Mouse (Mus musculus) MEL (cell line): ENCODE data around the gene Mrm3.

Source experiments
- CHD2 ChIP-seq: IDR thresholded peaks from 2 replicates; pipeline ENCODE4 v1.6.1; 2011; ENCODE audit warnings: low read length, improper control_type of control experiment
- CTCF ChIP-seq, 3 experiments: IDR thresholded peaks in 2 of 3; conservative IDR thresholded peaks in 1 of 3; 2 replicates each; pipeline ENCODE4 v1.5.1; 2011 to 2012; ENCODE audit warnings: low read length in 3 of 3, low read depth in 2 of 3, mild to moderate bottlenecking in 2 of 3, improper control_type of control experiment in 1 of 3, inconsistent platforms in 1 of 3, mixed read lengths in 1 of 3, moderate library complexity in 1 of 3; ENCODE audit not compliant: control insufficient read depth in 1 of 3, insufficient read depth in 1 of 3, poor library complexity in 1 of 3, severe bottlenecking in 1 of 3
- EP300 ChIP-seq, 2 experiments: IDR thresholded peaks; 2 replicates each; pipeline ENCODE4 v1.6.1; 2011; ENCODE audit warnings: improper control_type of control experiment in 2 of 2, low read length in 2 of 2, low read depth in 1 of 2, mild to moderate bottlenecking in 1 of 2
- GATA1 ChIP-seq: IDR thresholded peaks from 2 replicates; pipeline ENCODE4 v1.6.1; 2011; ENCODE audit warnings: low read depth, low read length, improper control_type of control experiment
- MAFK ChIP-seq: IDR thresholded peaks from 2 replicates; pipeline ENCODE4 v1.6.1; 2011; ENCODE audit warnings: low read depth, mild to moderate bottlenecking, low read length, improper control_type of control experiment, borderline replicate concordance
- NRF1 ChIP-seq: IDR thresholded peaks from 2 replicates; pipeline ENCODE4 v1.6.1; 2014; ENCODE audit warnings: low read depth, mild to moderate bottlenecking, inconsistent platforms, low read length, improper control_type of control experiment, moderate library complexity; ENCODE audit not compliant: poor library complexity, insufficient read depth, severe bottlenecking
- POLR2A ChIP-seq, 2 experiments: IDR thresholded peaks; 2 replicates each; pipeline ENCODE4 v1.6.1; 2011 to 2012; ENCODE audit warnings: low read length in 2 of 2, mild to moderate bottlenecking in 2 of 2, control low read depth in 1 of 2, improper control_type of control experiment in 1 of 2, low read depth in 1 of 2, moderate library complexity in 1 of 2; ENCODE audit not compliant: control insufficient read depth in 1 of 2, insufficient read depth in 1 of 2, poor library complexity in 1 of 2
- POLR2AphosphoS5 ChIP-seq: IDR thresholded peaks from 2 replicates; pipeline ENCODE4 v1.6.1; 2012; ENCODE audit warnings: low read depth, borderline replicate concordance, mild to moderate bottlenecking, inconsistent platforms, low read length, moderate library complexity, mixed read lengths
- TAL1 ChIP-seq: IDR thresholded peaks from 2 replicates; pipeline ENCODE4 v1.6.1; 2012; ENCODE audit warnings: mild to moderate bottlenecking, inconsistent platforms, low read length, moderate library complexity, mixed read lengths
- USF1 ChIP-seq: IDR thresholded peaks from 2 replicates; pipeline ENCODE4 v1.6.1; 2014; ENCODE audit warnings: low read depth, mild to moderate bottlenecking, inconsistent platforms, low read length, improper control_type of control experiment, moderate library complexity
- USF2 ChIP-seq, 2 experiments: IDR thresholded peaks; 2 replicates each; pipeline ENCODE4 v1.6.1; 2011 to 2012; ENCODE audit warnings: improper control_type of control experiment in 2 of 2, low read length in 2 of 2, borderline replicate concordance in 1 of 2, inconsistent platforms in 1 of 2, low read depth in 1 of 2, mild to moderate bottlenecking in 1 of 2; ENCODE audit not compliant: insufficient read depth in 1 of 2
- ZNF384 ChIP-seq: IDR thresholded peaks from 2 replicates; pipeline ENCODE4 v1.6.1; 2012; ENCODE audit warnings: low read depth, mild to moderate bottlenecking, inconsistent platforms, low read length, improper control_type of control experiment

- TF ChIP-seq POLR2A (IDR thresholded peaks at IDR 0.05; ENCODE audit: control insufficient read depth in 1 of 2, insufficient read depth in 1 of 2, low read depth in 1 of 2, low read length in 2 of 2, poor library complexity in 1 of 2) (no peak; a peak in 1 of 4 replicates), GATA1 (peak; percentile 54), MAFK (no peak), USF2 (IDR thresholded peaks at IDR 0.05; ENCODE audit: borderline replicate concordance in 1 of 2, insufficient read depth in 1 of 2, low read depth in 1 of 2, low read length in 2 of 2) (no peak), POLR2AphosphoS5 (no peak; the same call in 1 of the 2 replicates), ZNF384 (0 out of 2 replicates have a peak, but pooled peaks have one; percentile 28), TAL1 (no peak), CTCF (IDR thresholded peaks at IDR 0.05 in 2 of 3, conservative IDR thresholded peaks at IDR 0.05 in 1 of 3; ENCODE audit: control insufficient read depth in 1 of 3, insufficient read depth in 1 of 3, low read depth in 2 of 3, low read length in 3 of 3, poor library complexity in 1 of 3, severe bottlenecking in 1 of 3) (no peak), CHD2 (no peak; the same call in 1 of the 2 replicates), NRF1 (no peak), EP300 (IDR thresholded peaks at IDR 0.05; ENCODE audit: low read depth in 1 of 2, low read length in 2 of 2) (peak in 1 of 2 experiments; percentile 49; a peak in 1 of 4 replicates), USF1 (peak; percentile 19; the same call in 1 of the 2 replicates)
These were observed 26.7 kb upstream of the Mrm3 start for GRCm38 (mm10) chr11:76216681-76217389.
